Mouse (Mus musculus) adipocyte (in vitro differentiated cells): Measurements from ENCODE around the gene Rasa1.

Source experiments
- DNase-seq: peaks from one replicate; pipeline ENCODE4 v3.0.0-alpha.2; 2016; ENCODE audit warnings: low spot score

The Rasa1 gene

DNA sequence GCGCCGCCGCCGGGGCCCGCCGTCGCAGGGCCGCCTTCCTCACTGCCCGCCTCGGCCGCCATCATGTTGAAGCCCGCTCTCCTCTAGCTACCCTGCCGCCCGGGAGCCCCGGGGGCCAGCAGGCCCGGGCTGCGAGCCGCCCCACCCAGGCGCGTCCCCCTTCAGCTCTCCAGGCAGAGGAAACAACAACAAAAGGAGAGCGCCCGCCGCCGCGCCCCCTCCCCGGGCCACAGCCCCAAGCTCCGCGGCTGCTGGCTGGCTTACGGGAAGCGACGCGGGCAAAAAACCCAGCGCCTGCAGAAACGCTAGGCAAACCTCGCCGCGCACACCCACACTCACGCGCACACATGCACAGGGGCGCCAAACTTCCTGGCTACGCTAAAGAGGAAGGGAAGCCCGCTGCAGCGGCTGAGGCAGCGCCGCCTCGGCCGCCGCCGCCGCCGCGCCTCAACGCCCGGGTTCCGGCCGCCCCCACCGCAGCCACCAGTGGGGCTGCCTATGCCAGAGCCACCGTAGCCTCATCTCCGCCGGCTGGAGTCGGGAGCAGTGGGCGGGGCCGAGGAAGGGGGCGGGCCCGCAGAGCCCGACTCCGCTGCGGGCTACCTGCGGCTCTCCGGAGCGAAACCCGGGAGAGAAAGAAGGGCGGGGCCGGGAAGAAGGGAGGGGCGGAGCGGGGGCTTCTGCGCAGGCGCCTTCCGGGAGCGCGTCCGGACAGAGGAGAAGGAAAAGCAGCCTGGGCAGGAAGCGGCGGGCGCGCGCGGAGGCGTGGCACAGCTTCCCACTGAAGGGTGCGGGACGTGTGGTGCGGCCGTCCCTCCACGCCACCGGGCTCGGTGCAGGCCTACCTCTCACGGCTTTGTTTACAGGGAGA lies at the start of gene Rasa1:
Gene Rasa1 (minus strand): TSS at position 288 of the 871 bp plus-strand sequence.
- peak; percentile 97 for DNase-seq

DNA sequence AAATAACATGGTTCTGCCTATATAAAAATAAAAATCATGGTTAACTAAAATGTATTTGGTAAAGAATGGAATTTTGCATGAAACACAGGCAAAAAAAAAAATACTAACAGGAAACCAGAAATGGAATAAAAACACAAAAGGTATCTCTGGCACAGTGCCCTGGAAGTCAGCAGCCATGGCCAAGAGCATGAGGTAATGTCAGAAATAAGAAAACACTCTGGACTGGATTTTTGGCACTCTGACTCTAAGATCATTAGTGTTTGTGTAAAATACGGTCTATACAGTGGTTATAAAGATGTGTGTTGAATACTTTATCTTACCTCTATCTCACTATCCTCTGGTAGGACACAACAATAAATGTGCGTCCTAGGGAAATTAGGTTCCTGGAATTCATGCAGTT lies 22.6 kb upstream of the Rasa1 start:
- DNase-seq = peak; percentile 29

DNA sequence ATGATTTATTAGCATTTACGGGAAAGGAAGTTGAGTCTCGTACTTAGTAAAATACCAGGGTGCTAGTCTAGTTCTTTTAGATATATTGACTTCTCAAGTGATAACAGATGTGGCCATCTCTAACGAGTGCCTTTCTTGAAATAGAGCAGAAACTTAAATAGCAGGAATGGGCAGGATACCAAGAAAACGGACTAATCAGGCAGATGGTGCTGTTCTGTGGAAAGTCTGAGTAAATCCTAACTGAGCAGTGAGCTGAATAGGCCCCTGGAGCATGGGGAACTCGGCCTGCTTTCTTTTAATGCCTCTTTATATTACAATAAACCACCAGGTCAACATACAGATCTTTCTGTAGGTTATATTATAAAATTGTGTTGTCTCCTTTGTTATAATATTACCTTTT lies 22.0 kb upstream of the Rasa1 start:
- no peak for DNase-seq

DNA sequence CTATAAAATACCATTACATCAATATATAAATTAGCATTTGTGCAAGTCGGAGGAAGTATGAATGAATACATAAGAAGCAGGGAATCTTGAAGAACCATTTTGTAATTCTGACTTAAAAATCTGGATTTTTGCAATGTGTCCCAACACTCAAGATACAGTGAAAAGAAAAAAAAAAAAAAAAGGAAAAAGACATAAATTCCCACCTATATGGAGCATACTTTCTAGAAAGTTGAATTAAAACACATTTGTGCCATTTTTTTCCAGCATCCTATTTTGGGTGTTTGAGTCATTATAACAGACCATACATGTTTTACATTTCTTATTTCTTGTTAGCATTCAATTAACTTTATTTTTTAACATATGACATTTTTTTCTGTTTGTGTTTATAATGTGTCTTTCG lies 21.6 kb upstream of the Rasa1 start:
- no peak for DNase-seq

DNA sequence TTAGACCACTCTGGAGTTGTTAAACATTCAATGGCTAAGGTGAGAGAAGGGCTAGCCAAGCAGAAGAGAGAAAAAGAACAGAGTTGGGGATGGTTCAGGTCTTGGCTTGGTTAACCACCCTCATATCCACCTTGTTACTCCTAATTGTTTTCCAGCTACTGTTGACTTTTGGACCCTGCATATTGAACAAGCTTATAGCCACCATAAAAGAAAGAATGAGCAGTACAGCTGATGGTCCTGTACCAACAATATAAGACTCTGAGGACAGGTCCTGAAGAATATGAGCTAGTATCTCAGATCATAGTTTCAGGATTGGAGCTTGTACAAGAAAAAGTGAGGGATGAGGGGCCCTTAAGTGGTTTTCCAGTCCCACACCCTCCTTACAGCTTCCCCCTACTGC lies 17.1 kb upstream of the Rasa1 start:
- DNase-seq = no peak

GRCm38 (mm10) chr13:85290651-85291050 lies 1.7 kb upstream of the Rasa1 start:
- DNase-seq = peak; percentile 26

DNA sequence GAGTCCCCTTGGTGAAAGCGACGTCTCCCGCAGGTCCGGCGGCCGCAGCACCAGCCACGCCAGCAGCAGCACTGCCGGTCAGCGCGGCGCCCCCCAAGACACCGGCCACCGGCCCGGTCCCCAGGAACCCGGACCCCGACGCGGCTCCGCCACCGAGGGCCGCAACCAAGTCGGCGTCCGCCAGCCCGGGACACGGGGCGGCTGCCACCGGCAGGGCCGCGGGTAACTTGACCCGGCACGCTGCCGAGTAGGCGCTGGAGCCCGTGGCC lies 422 bp downstream of the Rasa1 start:
- DNase-seq = no peak

DNA sequence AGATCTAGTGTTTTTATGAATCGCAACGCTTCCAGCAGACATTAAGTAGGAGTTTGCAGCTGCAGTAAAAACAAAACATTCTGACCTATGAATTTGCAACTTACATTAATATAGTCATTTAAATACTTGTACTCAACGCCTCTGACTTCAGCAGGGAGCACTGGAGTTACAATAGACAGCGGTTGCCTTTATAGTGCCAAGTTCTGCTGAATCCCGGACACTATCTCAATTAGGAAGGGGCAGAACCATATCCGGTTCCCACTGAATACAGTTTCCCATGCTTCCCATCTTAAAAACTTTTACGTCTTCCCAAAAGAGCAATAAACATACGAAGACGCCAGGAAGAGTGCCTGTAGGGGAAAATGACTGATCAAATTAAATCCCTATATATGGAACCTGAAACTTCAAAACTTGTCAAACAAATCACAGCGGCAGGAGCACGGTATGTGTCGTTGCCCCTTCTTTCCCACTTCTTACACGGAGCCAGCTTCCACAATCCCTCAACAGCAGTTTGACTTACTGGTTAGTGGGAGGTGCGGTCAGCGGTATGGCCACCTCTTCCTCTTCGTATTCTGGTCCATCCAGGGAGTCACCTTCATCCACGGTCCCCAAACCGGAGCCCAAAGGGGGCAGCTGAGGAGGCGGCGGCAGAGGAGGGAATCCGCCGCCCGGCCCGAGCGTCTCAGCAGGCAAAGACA lies 905 bp downstream of the Rasa1 start:
- DNase-seq = peak; percentile 70

DNA sequence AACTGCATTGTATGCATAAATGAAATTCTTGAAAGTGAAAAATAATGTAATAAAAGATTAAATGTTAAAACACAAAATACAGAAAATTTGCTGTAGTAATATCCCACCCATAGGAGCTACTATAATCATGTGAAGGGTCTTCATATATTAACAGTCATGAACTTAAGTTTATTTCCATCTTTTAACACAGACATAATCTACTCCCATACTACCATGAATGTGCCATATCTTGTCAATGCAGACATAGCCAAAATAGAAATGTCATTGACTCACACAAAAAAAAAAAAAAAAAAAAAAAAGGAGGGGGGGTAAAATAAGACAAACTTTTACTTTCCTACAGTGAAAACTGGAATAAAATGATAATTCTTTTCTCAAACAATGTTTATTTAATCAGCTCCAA lies 6.3 kb downstream of the Rasa1 start:
- no peak for DNase-seq

DNA sequence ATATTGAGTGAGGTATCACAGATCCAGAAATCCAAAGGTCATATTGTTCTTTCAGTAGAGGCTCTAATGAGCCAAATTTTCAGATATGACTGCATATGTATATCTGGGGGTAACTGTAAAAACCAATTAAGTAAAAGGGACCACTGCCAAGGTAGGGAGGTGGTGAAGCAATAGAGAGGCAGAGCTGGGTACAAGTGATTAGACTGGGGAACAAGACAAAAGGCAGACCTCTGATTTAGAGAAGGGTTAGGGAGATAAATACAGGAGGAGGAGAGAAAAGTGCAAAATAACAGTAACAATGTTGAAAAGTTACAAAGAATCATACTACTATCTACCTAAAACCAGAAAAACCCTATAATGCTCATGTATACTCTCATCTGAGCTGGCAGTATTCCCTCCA lies 10.0 kb downstream of the Rasa1 start:
- no peak for DNase-seq

DNA sequence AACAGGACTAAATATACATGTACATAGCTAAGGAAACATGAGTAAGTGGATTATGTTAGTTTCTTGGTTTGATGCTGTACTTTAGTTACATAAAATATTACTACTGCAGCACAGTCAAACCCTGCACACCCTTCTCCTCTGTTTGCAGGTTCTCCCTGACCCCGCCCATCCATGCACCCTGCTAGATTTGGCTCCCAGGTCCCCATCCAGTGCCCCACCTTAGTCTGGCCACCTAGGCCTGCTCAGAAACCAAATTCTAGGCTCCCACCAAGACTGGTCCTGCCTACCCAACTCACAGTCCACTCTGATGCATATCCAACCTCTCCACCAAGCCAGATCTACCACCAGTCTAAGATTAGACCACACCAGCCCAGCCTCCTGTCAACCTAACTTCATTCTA lies 14.4 kb downstream of the Rasa1 start:
- no peak for DNase-seq

- DNase-seq = no peak
Measured at GRCm38 (mm10) chr13:85273788-85274187, 15.1 kb downstream of the Rasa1 start.

- DNase-seq = no peak
Measured at GRCm38 (mm10) chr13:85238760-85239159, 50.2 kb downstream of the Rasa1 start.

DNA sequence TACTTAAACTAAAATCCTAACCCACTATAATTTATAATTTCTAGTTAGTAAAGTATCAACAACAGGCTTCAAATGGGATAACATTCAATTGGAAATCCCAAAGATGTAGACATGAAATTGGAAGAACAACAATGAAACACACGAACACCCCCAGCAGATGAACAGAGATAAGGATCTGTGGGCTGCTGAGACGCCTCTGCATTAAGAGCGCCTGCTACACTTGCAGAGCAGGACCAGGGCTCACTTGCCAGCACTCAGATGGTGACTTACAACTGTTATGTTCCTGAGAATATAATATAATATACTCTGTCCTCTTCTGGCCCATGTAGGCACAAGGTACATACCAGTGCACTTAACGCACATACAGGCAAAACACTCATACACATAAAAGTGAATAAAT lies 70.3 kb downstream of the Rasa1 start:
- no peak for DNase-seq

GRCm38 (mm10) chr13:85210353-85210752 lies 78.6 kb downstream of the Rasa1 start:
- no peak for DNase-seq

- no peak for DNase-seq
Measured at GRCm38 (mm10) chr13:85208656-85209055, 80.3 kb downstream of the Rasa1 start.

GRCm38 (mm10) chr13:85207493-85207892 lies 81.4 kb downstream of the Rasa1 start:
- DNase-seq = peak; percentile 28

DNA sequence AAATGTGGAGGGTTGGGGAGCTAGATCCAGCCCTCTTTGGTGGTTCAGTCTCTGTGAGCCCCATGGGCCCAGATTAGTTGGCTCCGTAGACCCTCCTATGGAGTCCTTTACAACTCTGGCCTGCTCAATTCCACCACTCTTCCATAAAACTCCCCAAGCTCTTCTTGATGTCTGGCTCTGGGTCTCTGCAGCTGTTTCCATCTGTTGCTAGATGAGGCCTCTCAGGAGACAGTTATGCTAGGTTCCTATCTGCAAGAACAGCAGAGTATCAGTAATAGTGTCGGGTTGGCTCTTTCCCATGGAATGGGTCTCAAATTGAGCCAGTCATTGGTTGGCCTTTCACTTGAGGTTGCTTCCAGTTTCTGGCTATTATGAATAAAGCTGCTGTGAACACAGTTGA lies 97.7 kb downstream of the Rasa1 start:
- DNase-seq = no peak

GRCm38 (mm10) chr13:85189644-85190121 lies 99.2 kb downstream of the Rasa1 start:
- DNase-seq = peak; percentile 38

- peak; percentile 95 for DNase-seq
Measured at GRCm38 (mm10) chr13:85188903-85189643, 99.9 kb downstream of the Rasa1 start, which contains the start of gene Ccnh. Ccnh (plus strand) TSS chr13:85189408.
